Mouse (Mus musculus): Measurements from ENCODE around the gene Pxdc1.

- TF ChIP-seq TAL1 (conservative IDR thresholded peaks at IDR 0.05; ENCODE audit: low read depth, low read length) (no peak), CTCF (IDR thresholded peaks at IDR 0.05; ENCODE audit: low read depth, low read length) (no peak), GATA1 (IDR thresholded peaks at IDR 0.05; ENCODE audit: borderline replicate concordance, low read length) (no peak), POLR2AphosphoS5 (IDR thresholded peaks at IDR 0.05; ENCODE audit: insufficient replicate concordance, low read depth, low read length) (no peak)
Measured at GRCm38 (mm10) chr13:34647221-34647620, 6.1 kb downstream of the Pxdc1 start.
